Mouse (Mus musculus) urinary bladder, postnatal 10 days (tissue): ENCODE results near the gene Leo1.
"Not testable (repeated sequence)": the region's sequence is repeated elsewhere in the genome, so short reads cannot be mapped to it uniquely, and the experiment has no call there.

Experiments
- DNase-seq: peaks from one replicate; pipeline ENCODE4 v3.0.0; 2022; ENCODE audit warnings: low spot score

The Leo1 gene

DNA sequence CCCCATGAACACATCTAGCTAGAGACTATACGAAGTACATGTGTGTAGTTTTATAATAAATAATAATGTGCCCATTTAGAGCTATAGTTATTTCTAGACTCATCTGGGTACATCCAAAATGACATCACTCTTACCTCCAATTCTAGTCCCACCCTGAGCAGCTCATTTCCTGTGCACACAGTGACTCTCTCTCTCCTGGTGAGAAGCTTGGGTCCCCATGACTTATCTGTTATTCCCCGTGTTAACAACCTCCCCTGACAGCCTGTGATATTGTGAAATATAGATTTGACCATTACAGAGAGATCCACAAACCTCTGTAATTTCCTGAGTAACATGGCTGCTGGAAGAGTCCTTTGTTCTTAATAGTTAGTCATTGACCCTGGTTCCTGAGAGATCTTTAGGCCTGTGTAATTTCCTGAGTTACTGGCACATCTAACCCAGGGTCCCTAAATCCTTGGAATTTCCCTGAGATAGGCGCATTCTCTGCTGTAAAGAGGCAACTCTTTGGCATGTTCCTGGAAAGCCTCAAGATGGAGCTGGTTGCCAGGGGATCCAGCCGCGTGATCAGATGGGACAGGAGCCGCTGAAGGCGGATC, 15.4 kb upstream of the Leo1 start:
- DNase-seq, result no peak

DNA sequence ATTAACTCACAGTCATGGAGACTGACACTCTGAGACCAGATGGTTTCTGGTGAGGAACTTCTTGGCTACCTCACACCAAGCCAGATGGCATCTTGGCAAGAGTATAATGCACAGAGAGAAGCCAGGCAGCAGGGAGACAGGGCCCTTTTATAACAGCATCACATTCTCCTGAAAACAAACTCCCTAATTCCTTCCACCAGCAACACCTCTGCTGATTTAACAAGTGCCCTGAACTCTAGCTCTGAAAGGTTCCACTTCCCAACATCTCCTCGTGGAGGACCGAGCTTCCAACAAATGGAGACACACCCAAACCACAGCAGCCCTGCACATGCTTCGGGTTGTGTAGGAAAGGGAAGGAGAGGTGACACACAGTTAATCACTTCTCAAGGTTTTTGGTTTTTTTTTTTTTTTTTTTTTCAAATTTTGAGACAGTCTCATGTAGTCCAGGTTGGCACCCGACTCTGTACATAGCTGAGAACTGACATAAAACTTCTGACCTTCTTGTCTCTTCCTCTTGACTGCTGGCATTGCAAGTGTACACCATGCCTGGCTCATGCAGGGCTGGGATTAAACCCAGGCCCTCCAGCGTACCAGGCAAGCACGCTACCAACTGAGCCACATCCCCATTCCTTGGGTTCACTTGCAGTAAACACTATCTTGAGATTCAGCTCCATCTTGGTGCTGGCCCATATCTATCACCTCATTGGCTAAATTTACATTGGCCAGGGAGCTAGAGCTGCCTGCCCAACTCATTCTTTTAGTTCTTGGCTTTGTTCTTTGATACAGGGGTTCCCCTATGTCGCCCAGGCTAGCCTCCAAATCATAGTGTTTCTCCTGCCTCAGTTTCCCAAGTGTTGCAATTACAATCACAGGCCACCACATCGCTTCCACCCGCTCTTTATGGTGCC, 13.7 kb upstream of the Leo1 start:
- no peak for DNase-seq

DNA sequence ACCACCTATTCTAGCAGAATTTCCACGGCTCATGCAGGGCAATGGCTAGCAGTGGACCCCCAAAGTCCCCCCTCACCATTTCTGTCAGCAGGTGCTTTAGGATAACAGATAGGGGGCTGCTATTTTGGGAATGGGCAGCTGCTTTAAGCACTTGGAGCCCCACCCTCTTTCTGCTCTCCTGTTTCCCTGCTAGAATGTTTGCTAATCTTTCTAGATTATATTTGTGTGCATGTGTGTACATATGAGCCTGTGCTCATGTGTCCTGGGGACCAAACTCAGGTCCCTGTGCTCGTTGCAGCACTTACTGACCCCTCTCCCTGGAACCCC, 13.1 kb upstream of the Leo1 start:
- no peak for DNase-seq

DNA sequence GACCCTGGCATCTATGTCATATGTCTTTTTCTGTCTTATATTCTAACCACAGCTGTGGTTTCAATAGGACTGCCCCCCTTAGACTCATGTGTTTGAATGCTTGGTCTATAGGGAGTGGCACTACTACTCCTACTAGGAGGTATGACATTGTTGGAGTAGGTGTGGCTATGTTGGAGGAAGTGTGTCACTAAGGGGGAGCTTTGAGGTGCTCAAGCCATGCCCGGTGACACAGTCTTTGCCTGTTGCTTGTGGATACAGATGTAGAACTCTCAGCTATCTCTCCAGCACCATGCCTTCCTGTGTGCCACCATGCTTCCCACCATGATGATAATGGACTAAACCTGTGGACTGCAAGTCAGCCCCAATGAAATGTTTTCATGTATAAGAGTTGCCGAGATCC, 12.3 kb upstream of the Leo1 start:
- DNase-seq, result no peak

DNA sequence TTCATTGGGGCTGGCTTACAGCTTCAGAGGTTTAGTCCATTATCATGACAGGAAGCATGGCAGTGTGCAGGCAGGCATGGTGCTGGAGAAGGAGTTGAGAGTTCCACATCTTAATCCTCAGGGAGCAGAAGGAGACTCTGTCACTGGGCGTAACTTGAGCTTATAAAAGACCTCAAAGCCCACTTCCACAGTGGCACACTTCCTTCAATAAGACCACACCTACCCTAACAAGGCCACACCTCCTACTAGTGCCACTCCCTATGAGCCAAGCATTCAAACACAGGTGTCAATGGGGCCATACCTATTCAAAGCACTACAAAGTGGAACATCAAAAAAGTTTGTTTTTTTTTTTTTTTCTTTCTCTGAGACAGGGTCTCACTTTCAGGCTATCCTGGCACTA, 11.7 kb upstream of the Leo1 start:
- no peak for DNase-seq

DNA sequence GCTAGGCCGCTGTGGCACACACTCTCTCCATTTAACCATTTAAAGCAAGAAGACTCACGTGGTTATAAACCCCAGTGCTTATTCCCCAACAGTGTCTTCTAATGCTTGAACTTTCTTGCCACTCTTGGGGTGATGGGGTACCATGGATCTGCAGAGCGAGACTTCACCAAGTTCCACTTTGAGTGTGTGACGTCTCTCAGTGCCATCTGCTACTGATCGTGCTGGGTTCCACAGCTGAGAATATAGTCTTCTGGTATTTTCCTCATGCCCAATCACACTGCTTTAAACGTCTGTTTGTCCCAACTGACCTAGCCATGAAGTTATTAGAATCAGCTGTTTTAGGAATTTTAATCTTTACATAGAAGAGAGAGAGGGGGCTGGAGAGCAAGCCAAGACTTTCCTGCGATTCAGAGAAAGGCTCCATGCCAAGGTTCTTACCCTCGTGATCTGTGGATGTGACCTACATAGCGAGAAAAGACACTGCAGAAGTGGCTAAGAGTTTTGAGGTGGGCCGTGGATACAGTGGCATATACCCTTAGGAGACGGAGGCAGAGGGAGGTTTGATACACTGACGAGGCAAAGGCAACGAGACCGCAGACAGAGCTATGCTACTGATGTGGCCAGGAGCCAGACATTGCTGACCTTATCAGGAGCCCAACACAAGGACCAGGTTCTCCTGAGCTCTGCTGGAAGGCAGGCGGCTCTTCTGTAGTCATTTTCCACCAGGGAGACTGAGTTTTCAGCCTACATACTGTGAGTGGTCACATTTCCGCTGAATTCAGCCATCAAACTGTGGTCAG, 10.3 kb upstream of the Leo1 start:
- DNase-seq, result no peak

DNA sequence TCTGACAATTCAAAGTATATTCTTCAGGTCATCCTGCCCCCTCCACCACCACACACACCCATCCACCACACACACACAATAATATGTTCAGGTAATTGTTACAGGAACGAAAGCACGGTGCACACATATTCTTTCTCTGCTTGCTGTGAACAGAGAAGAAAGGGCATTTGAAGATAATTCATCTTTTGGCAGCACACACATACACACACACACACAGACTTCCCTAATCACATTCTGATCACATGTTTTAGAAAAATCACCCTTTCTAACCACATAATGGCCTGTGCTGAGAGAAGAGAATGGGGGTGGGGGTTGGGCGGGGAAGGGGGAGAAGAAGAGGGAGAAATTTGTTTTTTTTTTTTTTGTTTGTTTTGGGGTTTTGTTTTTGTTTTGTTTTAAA, 8.6 kb upstream of the Leo1 start:
- no peak for DNase-seq

DNA sequence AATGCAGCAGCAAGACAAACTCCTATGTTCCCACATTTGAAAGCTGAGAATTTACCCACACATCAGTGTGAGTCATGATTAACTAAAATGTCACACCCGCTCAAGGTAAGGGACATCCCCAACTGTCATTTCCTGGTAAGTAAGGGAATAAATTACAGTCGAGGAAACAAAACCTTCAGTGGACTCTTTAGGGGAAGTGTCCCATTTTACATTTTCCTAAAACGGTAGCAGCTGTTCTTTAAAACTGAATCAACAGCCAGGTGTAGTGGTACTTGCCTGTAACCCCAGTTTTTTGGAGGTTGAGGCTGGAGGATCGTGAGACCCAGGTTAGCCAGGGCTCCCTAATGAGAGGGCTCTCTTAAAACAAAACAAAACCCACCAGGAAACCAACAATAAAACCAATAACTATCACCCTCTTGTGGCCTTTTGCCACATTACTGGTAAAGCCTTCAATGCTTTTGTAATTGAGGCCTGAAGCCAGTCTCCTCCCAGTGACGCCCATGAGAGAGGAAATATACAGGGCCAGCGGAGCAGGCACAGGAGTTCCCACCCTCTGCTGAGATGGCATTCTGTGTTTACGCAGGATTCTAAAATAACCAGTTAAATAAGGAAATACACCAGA, 7.0 kb upstream of the Leo1 start:
- no peak for DNase-seq

DNA sequence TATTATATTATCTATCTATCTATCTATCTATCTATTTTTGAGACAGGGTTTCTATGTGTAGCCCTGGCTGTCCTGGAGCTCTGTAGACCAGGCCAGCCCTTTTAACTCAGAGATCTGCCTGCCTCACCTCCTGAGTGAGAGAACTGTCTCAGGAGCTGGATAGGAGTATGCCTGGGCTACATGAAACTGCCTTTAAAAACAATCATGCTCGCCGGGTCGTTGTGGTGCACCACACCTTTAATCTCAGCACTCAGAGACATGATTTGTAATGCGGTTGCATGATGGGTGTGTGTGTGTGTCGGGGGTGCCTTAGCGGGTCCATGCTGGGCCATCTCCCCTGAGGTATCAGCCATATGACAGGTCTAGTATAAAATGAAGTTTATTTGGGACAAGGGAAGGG, 6.5 kb upstream of the Leo1 start:
- no peak for DNase-seq

DNA sequence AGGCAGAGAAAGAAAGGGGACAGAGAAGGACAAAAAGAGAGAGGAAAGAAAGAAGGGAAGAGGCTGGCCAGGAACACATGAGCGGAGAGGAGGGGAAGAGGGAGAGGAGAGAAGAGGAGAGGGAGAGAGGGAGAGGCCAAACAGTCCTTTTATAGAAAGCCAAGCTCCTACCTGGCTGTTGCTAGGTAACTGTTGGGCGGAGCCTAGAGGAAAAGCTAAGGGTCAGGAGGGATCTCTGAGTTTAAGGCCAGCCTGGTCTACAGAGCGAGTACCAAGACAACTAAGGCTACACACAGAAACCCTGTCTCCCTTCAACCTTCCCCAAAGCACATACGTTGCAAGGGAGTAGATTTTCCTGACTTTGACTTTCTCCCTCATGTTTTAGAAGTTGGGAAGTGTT, 6.0 kb upstream of the Leo1 start:
- no peak for DNase-seq

DNA sequence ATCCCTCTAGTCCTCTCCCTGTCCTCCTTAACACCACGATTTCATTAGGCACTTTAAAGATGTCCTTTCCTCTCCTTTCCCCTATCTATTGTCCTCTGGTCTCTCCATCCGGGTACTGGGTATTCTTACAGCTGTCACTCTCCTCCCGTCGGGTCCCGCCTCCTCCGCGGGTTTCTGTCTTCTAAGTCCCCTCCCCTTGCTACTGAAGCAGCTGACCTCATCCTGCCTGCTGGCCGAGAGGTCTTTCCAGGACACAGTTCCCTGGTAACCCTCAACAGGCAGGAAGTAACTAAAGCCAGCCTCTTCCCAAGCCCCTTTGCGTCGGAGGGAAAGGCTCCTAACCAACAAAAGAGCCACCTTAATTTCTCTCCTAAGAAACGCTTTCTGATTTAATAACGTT, 5.4 kb upstream of the Leo1 start:
- no peak for DNase-seq

DNA sequence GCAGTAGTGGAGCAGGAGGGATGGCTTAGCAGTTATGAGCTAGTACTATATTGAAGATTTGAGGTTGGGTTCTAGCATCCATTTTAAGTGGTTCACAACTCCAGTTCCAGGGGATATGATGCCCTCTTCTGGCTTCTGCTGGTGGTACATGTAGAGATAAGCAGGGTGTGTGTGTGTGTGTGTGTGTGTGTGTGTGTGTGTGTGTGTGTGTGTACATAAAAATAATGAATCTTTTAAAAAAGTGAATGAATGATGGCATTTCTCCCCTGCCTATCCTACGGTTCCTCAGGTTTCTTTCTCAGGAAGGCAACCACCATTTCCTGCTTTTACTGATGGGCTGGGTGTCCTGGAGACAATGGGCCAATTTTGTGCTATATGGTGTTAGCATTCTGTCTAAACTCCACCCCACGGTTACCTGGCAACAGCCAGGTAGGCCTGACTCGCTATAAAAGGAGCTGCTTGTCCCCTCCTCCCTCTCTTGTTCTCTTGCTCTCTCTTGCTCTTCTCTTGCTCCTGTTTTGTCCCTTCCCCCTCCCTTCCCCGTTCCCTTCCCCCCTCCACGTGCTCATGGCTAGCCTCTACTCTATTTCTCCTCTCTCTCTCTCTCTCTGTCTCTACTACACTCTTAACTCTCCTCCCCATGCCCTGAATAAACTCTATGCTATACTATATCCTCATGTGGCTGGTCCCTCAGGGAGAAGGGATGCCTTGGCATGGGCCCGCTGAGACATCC, 3.5 kb upstream of the Leo1 start:
- DNase-seq, result no peak

DNA sequence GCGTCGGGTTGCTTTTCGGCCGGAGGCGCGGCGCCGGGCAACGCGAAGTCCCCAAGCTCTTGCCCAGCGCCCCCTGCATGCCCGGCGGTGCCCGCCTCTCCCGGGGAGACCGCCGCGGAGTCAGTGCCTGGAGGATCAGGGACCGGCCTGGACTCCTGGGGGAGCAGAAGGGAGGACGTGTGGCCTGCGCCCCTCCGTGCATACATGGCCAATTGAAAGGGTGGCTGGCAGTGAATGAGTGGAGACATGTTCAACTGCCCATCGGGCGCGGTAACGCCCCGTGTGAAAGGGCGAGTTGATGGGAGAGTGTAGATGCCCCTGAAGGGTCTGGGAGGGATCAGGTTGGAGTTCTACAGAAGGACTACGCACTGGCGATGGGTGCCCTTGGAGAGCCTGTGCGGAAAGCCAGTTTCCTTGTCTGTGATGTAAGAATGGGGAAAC, 387 bp downstream of the Leo1 start:
- DNase-seq, result peak; percentile 31

DNA sequence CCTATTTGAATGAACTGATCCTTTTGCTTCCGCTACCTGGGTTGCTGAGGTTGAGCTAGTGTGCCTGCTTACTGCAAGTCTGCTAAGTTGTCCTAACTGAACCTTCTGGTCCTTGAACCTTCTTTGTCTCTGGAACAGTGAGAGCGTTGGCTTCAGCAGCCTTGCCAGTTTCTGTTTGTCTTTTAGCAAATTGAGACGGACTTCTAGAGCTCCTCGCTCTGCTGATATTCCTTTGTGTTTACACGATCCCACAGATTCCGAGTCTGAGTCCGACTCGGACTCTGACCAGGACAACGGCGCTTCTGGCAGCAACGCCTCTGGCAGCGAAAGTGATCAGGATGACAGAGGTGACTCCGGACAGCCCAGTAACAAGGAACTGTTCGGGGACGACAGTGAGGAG, 3.7 kb downstream of the Leo1 start:
- DNase-seq, result no peak

DNA sequence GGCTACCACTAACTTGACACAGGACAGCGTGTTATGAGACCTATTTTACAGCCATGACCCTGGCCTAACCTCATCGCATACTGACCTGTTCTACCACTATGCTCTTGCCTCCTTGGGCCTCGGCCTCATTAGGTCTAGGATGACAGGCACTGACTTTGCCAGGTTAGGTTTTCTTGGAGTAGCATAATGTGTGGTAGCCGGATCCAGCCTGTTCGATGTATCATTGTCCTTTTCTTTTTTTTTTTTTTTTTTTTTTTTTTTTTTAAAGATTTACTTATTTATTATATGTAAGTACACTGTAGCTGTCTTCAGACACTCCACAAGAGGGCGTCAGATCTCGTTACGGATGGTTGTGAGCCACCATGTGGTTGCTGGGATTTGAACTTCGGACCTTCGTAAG, 5.2 kb downstream of the Leo1 start:
- not testable (repeated sequence) for DNase-seq

DNA sequence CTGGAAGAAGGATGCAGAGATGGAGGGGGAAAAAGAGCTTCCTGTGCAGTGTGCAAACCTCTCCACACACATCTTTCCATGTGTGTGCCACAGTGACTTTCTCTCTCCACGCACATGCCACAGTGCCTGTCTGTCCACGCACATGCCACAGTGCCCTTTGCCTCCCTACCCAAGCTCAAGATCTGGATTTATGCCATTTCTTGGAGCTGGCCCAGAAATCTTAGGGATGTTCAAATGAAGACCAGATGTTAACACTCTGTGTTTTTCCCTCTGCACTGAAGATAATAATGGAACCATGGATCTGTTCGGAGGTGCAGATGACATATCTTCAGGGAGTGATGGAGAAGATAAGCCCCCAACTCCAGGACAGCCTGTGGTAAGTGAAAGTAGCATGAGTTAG, 6.7 kb downstream of the Leo1 start:
- DNase-seq, result no peak

DNA sequence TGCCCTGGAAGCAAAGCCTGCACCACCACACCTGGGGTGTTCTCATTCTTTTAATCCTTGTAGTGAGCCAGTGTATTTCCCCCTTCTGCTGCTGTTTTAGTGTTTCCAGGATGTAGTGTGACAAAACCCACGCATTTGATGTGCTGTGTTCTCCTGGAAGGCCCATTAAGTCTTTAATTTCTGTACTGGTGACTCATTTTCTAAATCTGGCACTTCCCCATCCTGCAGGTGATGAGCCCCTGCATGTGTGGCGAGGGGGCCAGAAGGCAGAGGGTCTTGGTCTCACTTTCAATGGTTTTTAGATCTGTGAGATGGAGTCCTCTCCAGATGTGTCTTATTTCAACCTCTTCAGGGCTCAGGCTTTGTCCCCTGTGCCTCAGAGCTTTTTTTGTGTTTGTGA, 12.7 kb downstream of the Leo1 start:
- DNase-seq, result no peak

DNA sequence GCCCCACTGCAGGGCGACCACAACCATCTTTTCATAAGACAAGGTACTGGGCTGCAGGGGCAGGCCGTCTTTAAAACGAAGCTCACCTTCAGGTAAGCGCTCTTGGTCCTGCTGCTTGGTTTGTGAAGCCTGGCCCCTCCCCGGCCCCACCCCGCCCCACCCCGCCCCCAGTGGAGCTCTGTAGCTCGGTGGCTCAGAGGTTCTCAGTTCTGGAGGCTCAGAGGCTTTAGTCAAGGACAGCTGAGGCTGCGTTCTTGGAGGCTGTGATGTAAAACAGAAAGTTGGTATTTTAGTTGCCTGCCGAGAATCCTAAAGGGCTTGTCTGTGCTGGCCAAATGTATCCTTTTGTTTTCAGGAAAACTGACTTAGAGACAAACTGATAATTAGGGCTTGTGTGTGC, 14.4 kb downstream of the Leo1 start:
- no peak for DNase-seq

DNA sequence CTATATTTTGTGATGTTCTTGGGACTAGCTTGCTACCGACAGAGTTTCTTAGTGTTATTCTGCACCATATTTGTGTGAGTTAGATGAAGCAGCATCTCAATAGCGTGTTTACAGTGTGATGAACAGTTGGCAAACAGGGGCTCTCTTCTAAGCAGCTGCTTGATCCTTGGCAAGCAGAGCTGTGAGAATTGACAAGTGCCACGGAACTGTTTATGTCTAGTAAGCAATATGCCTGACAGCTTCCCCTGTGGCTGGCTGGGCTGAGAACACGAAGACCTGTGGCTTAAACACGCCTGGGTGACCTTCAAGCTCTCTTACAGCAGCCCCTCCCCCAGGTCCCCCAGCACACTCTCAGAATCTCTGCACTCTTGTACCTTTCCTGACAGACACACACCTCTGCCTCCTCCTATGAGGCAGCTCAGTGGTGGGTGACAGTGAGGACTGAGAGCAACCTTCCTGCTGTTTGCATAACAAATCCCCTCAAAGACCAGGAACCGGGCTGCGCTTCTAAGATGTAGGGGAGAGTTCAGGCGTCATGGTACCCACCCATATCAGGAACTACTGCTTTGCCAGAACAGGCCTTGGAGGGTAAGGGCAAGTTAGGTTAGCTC, 21.8 kb downstream of the Leo1 start:
- DNase-seq, result no peak

DNA sequence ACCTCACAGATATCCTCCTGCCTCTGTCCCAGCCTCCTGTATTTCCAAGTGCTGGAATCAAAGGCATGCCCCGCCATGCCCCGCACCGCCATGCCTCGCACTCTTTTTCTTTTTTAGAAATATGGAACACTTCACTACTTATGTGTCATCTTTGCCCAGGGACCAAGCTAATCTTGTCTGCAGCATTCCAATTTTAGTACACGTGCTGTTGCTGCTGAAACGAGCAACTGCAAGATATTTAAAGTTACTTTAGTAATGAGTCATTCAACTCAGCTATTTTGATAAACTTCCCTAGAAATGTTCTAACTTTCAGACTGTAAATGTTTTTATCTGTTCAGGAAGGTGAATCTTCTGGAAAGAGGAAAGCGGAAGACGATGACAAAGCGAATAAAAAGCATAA, 24.5 kb downstream of the Leo1 start:
- DNase-seq, result no peak

DNA sequence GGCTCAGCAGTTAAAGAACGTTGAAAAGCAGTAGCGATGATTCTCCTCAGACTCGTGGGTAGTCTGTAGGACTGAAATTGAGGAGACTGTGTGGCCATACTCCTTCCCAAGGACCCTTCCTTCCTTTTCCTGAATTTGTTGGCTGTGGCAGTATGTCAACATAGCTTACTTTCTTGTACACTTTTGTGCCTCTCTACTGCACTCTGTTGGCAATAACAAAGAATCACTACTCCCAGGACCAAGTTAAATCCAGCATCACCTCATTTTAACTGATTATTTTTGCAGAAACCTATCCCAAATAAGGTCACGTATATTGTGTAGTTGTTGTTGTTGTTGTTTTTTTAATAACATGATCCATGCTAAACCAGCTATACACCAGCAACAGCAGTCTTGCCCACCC, 25.3 kb downstream of the Leo1 start:
- DNase-seq, result no peak

DNA sequence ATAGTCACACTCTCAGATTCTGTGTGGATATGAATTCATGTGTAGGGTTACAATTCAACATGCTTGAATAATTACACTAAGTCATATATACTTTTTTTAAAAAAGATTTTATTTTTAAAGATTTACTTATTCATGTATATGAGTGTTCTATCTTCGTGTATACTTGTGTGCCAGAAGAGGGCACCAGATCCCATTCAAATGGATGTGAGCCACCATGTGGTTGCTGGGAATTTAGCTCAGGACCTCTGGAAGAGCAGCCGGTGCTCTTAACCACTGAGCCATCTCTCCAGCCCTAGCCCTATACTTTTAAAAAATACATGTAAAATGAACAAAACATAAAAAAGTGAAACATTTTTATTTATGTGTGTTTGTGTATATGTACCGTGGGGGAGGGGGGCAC, 26.3 kb downstream of the Leo1 start:
- DNase-seq, result no peak
